Mouse (Mus musculus) CH12.LX (cell line): Measurements from ENCODE around the gene Kcne3. TPM values are rescaled to one million over a fixed set of nuclear protein-coding genes. Genes with fewer than 3 reads are reported as not detected.

Experiments used
- DNase-seq: peaks from one replicate; pipeline ENCODE4 v3.0.0-alpha.2; 2013; ENCODE audit errors: extremely low read depth
- H3K27ac ChIP-seq: 2 replicates; pipeline ENCODE4 v1.5.1; 2012; ENCODE audit warnings: low read depth, mild to moderate bottlenecking, control low read depth, moderate library complexity; ENCODE audit not compliant: insufficient read depth
- H3K27me3 ChIP-seq: replicated peaks from 2 replicates; pipeline ENCODE3; 2012; ENCODE audit warnings: inconsistent platforms
- H3K36me3 ChIP-seq, 2 experiments: replicated peaks in 1 of 2; 2 replicates each; pipeline versions ENCODE3 to v1.6.1; 2012; ENCODE audit warnings: inconsistent platforms in 1 of 2, low read length in 1 of 2, mild to moderate bottlenecking in 1 of 2, mixed read lengths in 1 of 2, moderate library complexity in 1 of 2; ENCODE audit not compliant: control insufficient read depth in 1 of 2, insufficient read depth in 1 of 2
- H3K4me1 ChIP-seq, 2 experiments: 2 replicates each; pipeline ENCODE4 v1.6.1; 2012; ENCODE audit warnings: inconsistent platforms in 1 of 2, moderate library complexity in 1 of 2; ENCODE audit not compliant: insufficient read depth in 2 of 2, control insufficient read depth in 1 of 2
- H3K4me2 ChIP-seq: 2 replicates; pipeline ENCODE4 v1.6.1; 2012; ENCODE audit warnings: low read depth, mild to moderate bottlenecking, control low read depth; ENCODE audit not compliant: poor library complexity, insufficient read depth, severe bottlenecking
- H3K4me3 ChIP-seq, 3 experiments: fragments of 150-350 bp in 1 of 3; sonication (generic) in 1 of 3; replicated peaks in 1 of 3; 2 replicates each; pipeline versions ENCODE3 to v1.5.1; 2011 to 2012; ENCODE audit warnings: low read depth in 2 of 3, low read length in 2 of 3, mild to moderate bottlenecking in 2 of 3, moderate library complexity in 2 of 3, control low read depth in 1 of 3, improper control_type of control experiment in 1 of 3, inconsistent platforms in 1 of 3, mixed read lengths in 1 of 3; ENCODE audit not compliant: poor library complexity in 1 of 3
- H3K79me2 ChIP-seq: replicated peaks from 2 replicates; pipeline ENCODE4 v1.6.1; 2012; ENCODE audit warnings: mild to moderate bottlenecking, moderate library complexity; ENCODE audit not compliant: control insufficient read depth, poor library complexity, insufficient read depth, severe bottlenecking; ENCODE audit errors: extremely low read depth
- H3K9ac ChIP-seq: 2 replicates; pipeline ENCODE4 v1.6.1; 2012; ENCODE audit warnings: low read depth, mild to moderate bottlenecking, control low read depth, moderate library complexity; ENCODE audit not compliant: insufficient read depth
- H3K9me3 ChIP-seq: replicated peaks from 2 replicates; pipeline ENCODE3; 2012; ENCODE audit warnings: low read length, inconsistent platforms, mixed read lengths
- CHD1 ChIP-seq: IDR thresholded peaks from 2 replicates; pipeline ENCODE4 v1.6.1; 2012; ENCODE audit warnings: low read depth, low read length, improper control_type of control experiment, inconsistent platforms
- ELF1 ChIP-seq: IDR thresholded peaks from 2 replicates; pipeline ENCODE4 v1.6.1; 2014; ENCODE audit warnings: low read depth, mild to moderate bottlenecking, inconsistent platforms, low read length, improper control_type of control experiment
- EP300 ChIP-seq: IDR thresholded peaks from 2 replicates; pipeline ENCODE4 v1.6.1; 2011; ENCODE audit warnings: low read length, improper control_type of control experiment
- GABPA ChIP-seq: IDR thresholded peaks from 2 replicates; pipeline ENCODE4 v1.6.1; 2012; ENCODE audit warnings: low read depth, low read length, improper control_type of control experiment, inconsistent platforms; ENCODE audit not compliant: insufficient replicate concordance
- JUN ChIP-seq: IDR thresholded peaks from 2 replicates; pipeline ENCODE4 v1.6.1; 2011; ENCODE audit warnings: low read depth, mild to moderate bottlenecking, low read length, improper control_type of control experiment, moderate library complexity; ENCODE audit not compliant: insufficient read depth
- JUND ChIP-seq: conservative IDR thresholded peaks from 2 replicates; pipeline ENCODE4 v1.6.1; 2011; ENCODE audit warnings: low read depth, low read length, improper control_type of control experiment
- KAT2A ChIP-seq: IDR thresholded peaks from 2 replicates; pipeline ENCODE4 v1.6.1; 2012; ENCODE audit warnings: low read length, improper control_type of control experiment, inconsistent platforms; ENCODE audit not compliant: insufficient replicate concordance
- MAX ChIP-seq: IDR thresholded peaks from 2 replicates; pipeline ENCODE4 v1.6.1; 2011; ENCODE audit warnings: low read length, improper control_type of control experiment
- MXI1 ChIP-seq: IDR thresholded peaks from 2 replicates; pipeline ENCODE4 v1.6.1; 2011; ENCODE audit warnings: mild to moderate bottlenecking, low read depth, low read length, improper control_type of control experiment
- MYC ChIP-seq: IDR thresholded peaks from 2 replicates; pipeline ENCODE4 v1.6.1; 2011; ENCODE audit warnings: low read depth, mild to moderate bottlenecking, improper control_type of control experiment, low read length
- NELFE ChIP-seq: IDR thresholded peaks from 2 replicates; pipeline ENCODE4 v1.6.1; 2011; ENCODE audit warnings: low read depth, low read length, improper control_type of control experiment
- NRF1 ChIP-seq: IDR thresholded peaks from 2 replicates; pipeline ENCODE4 v1.6.1; 2014; ENCODE audit warnings: low read depth, mild to moderate bottlenecking, inconsistent platforms, low read length, improper control_type of control experiment, moderate library complexity
- RAD21 ChIP-seq: IDR thresholded peaks from 2 replicates; pipeline ENCODE4 v1.6.1; 2011; ENCODE audit warnings: low read depth, mild to moderate bottlenecking, low read length, improper control_type of control experiment, moderate library complexity
- RCOR1 ChIP-seq: conservative IDR thresholded peaks from 2 replicates; pipeline ENCODE4 v1.6.1; 2012; ENCODE audit warnings: low read depth, mild to moderate bottlenecking, inconsistent platforms, low read length, improper control_type of control experiment
- SIN3A ChIP-seq: IDR thresholded peaks from 2 replicates; pipeline ENCODE4 v1.6.1; 2012; ENCODE audit warnings: low read length, improper control_type of control experiment, inconsistent platforms
- UBTF ChIP-seq: IDR thresholded peaks from 2 replicates; pipeline ENCODE4 v1.6.1; 2012; ENCODE audit warnings: low read depth, mild to moderate bottlenecking, inconsistent platforms, low read length, improper control_type of control experiment, moderate library complexity
- USF1 ChIP-seq: IDR thresholded peaks from 2 replicates; pipeline ENCODE4 v1.6.1; 2014; ENCODE audit warnings: low read depth, mild to moderate bottlenecking, inconsistent platforms, low read length, improper control_type of control experiment
- ZKSCAN1 ChIP-seq: IDR thresholded peaks from 2 replicates; pipeline ENCODE4 v1.6.1; 2012; ENCODE audit warnings: low read depth, inconsistent platforms, low read length, improper control_type of control experiment, borderline replicate concordance
- ZMIZ1 ChIP-seq: IDR thresholded peaks from 2 replicates; pipeline ENCODE4 v1.6.1; 2012; ENCODE audit warnings: low read depth, mild to moderate bottlenecking, inconsistent platforms, low read length, improper control_type of control experiment
- ZNF384 ChIP-seq: IDR thresholded peaks from 2 replicates; pipeline ENCODE4 v1.6.1; 2012; ENCODE audit warnings: low read depth, low read length, improper control_type of control experiment, inconsistent platforms
- dilution Hi-C: fragments of 300-500 bp; cut with MboI; formaldehyde crosslinking; loops from 2 replicates; pipeline ENCODE4 v1.14.3; 2020; ENCODE audit warnings: low sequenced_read_pairs; ENCODE audit not compliant: extremely low pct_unique_long_range_greater_than_20kb, extremely low pct_ligation_motif_present
- in situ Hi-C: fragments of 300-500 bp; cut with MboI; formaldehyde crosslinking; loops from 3 replicates; pipeline ENCODE4 v1.14.3; 2019; ENCODE audit warnings: low sequenced_read_pairs, low pct_ligation_motif_present, low pct_unique_long_range_greater_than_20kb, mixed read lengths
- polyA plus RNA-seq: library from polyadenylated mRNA; unstranded; fragments of >175 nt; gene quantifications from 2 replicates; pipeline ENCODE4 v1.2.1, GENCODE M21; 2012; ENCODE audit warnings: low read depth; ENCODE audit not compliant: insufficient read length
- total RNA-seq, 2 experiments: library from RNA; depleted of rRNA; stranded (reverse); fragments of 300-350 nt in 1 of 2; fragments of >200 nt in 1 of 2; gene quantifications; 2 replicates each; pipeline ENCODE4 v1.2.3; 2012 to 2014

Gene Kcne3
- total and polyA plus RNA-seq, 3 experiments = not detected

DNA sequence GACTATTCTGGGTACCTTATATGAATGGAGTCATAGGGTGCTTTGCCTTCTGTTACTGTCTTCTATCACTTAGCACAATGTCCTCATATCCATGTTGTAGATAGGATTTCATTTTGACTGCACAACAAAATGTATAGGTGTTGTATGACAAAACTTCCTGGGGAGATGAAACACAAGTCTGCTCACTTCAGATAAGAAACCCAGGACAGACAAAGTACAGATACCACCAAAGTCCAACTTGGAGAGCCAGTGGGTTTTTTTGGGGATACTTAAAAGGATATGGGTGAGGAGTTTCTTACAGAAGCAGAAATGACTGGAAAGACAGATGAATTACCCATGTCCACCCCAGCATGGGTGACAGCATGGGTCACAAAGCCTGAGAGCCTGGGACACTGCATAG, 57.4 kb downstream of the Kcne3 start:
- in situ Hi-C loops = no loop called here

More for the DNA sequence above, 57.4 kb downstream of the Kcne3 start:
- no peak for DNase-seq
- Histone ChIP-seq H3K9me3 (no peaks in the 10 kb centered on the region), H3K27me3 (peaks cover 2% of the 10 kb centered on the region), H3K4me1 (peaks cover 0 to 15% of the 10 kb centered on the region in 2 experiments; a peak in 2 of 4 replicates), H3K9ac (no peak overlapping the region), H3K79me2 (no peaks in the 10 kb centered on the region), H3K36me3 (no peaks in the 10 kb centered on the region), H3K27ac (no peak overlapping the region), H3K4me3 (no peak overlapping the region), H3K4me2 (no peak overlapping the region)
- TF ChIP-seq ZNF384 = no peak
- TF ChIP-seq USF1 = no peak
- TF ChIP-seq JUN = no peak
- no peak for TF ChIP-seq UBTF
- no peak for TF ChIP-seq EP300
- no peak for TF ChIP-seq ZKSCAN1
- no peak for TF ChIP-seq GABPA
- no peak for TF ChIP-seq SIN3A
- no peak for TF ChIP-seq MYC
- no peak for TF ChIP-seq NELFE
- no peak for TF ChIP-seq RAD21
- no peak for TF ChIP-seq CHD1
- no peak for TF ChIP-seq MAX
- TF ChIP-seq JUND = no peak
- TF ChIP-seq MXI1 = no peak
- no peak for TF ChIP-seq ELF1
- no peak for TF ChIP-seq RCOR1
- no peak for TF ChIP-seq KAT2A
- TF ChIP-seq ZMIZ1 = no peak
- TF ChIP-seq NRF1 = no peak
- dilution Hi-C loops = no loop called here

Other genes starting within 250 kb of the Kcne3 start
- 8.9 and 11.4 TPM in 2 replicates for gene Rnf169, start 196.1 kb upstream of the Kcne3 start, total RNA-seq (2012; rRNA removed)
- gene Rnf169, start 196.1 kb upstream of the Kcne3 start, total RNA-seq (2014; rRNA removed) = 5.2 and 5.4 TPM in 2 replicates
- 3.7 and 3.9 TPM in 2 replicates for gene Rnf169, start 196.1 kb upstream of the Kcne3 start, polyA plus RNA-seq
- gene Chrdl2, start 170.3 kb upstream of the Kcne3 start, total RNA-seq (2012; rRNA removed) = not detected in 2 replicates
- not detected in 2 replicates for gene Chrdl2, start 170.3 kb upstream of the Kcne3 start, total RNA-seq (2014; rRNA removed)
- gene Chrdl2, start 170.3 kb upstream of the Kcne3 start, polyA plus RNA-seq = not detected in 2 replicates
- 59.5 and 61.0 TPM in 2 replicates for gene Pold3, start 54.9 kb upstream of the Kcne3 start, total RNA-seq (2012; rRNA removed)
- gene Pold3, start 54.9 kb upstream of the Kcne3 start, total RNA-seq (2014; rRNA removed) = 88.0 and 94.3 TPM in 2 replicates
- 120 and 121 TPM in 2 replicates for gene Pold3, start 54.9 kb upstream of the Kcne3 start, polyA plus RNA-seq
- gene Lipt2, start 17.2 kb upstream of the Kcne3 start, total RNA-seq (2012; rRNA removed) = 5.3 and 5.7 TPM in 2 replicates
- gene Lipt2, start 17.2 kb upstream of the Kcne3 start, total RNA-seq (2014; rRNA removed) = 15.0 and 15.4 TPM in 2 replicates
- gene Lipt2, start 17.2 kb upstream of the Kcne3 start, polyA plus RNA-seq = 7.7 and 10.3 TPM in 2 replicates
- 1.2 and 1.3 TPM in 2 replicates for gene Pgm2l1, start 50.9 kb downstream of the Kcne3 start, total RNA-seq (2012; rRNA removed)
- gene Pgm2l1, start 50.9 kb downstream of the Kcne3 start, total RNA-seq (2014; rRNA removed) = 3.9 and 4.1 TPM in 2 replicates
- gene Pgm2l1, start 50.9 kb downstream of the Kcne3 start, polyA plus RNA-seq = 3.4 and 3.5 TPM in 2 replicates
- gene P4ha3, start 109.0 kb downstream of the Kcne3 start, total RNA-seq (2012; rRNA removed) = not detected in 2 replicates
- not detected in 2 replicates for gene P4ha3, start 109.0 kb downstream of the Kcne3 start, total RNA-seq (2014; rRNA removed)
- not detected in 2 replicates for gene P4ha3, start 109.0 kb downstream of the Kcne3 start, polyA plus RNA-seq
- gene C2cd3, start 195.7 kb downstream of the Kcne3 start, total RNA-seq (2012; rRNA removed) = 15.4 and 16.7 TPM in 2 replicates
- gene C2cd3, start 195.7 kb downstream of the Kcne3 start, total RNA-seq (2014; rRNA removed) = 10.5 and 11.7 TPM in 2 replicates
- 20.3 and 25.0 TPM in 2 replicates for gene C2cd3, start 195.7 kb downstream of the Kcne3 start, polyA plus RNA-seq
- gene Ppme1, start 195.8 kb downstream of the Kcne3 start, total RNA-seq (2012; rRNA removed) = 31.5 and 45.6 TPM in 2 replicates
- gene Ppme1, start 195.8 kb downstream of the Kcne3 start, total RNA-seq (2014; rRNA removed) = 33.1 and 40.2 TPM in 2 replicates
- 35.9 and 50.8 TPM in 2 replicates for gene Ppme1, start 195.8 kb downstream of the Kcne3 start, polyA plus RNA-seq